Mouse (Mus musculus) adrenal gland, adult (tissue): ENCODE measurements around the gene Adcy7.

Experiments used
- DNase-seq, 2 experiments: peaks; one replicate each; pipeline ENCODE4 v3.0.0; 2022 to 2023; ENCODE audit warnings: low spot score in 1 of 2; ENCODE audit not compliant: inconsistent age in 2 of 2

Gene Adcy7

GRCm38 (mm10) chr8:88328689-88329088, 56.5 kb downstream of the Adcy7 start:
- no peak for DNase-seq

GRCm38 (mm10) chr8:88330816-88331215, 58.6 kb downstream of the Adcy7 start:
- no peak for DNase-seq

GRCm38 (mm10) chr8:88334384-88334783, 62.2 kb downstream of the Adcy7 start:
- no peak for DNase-seq

GRCm38 (mm10) chr8:88334975-88335374, 62.8 kb downstream of the Adcy7 start:
- no peak for DNase-seq

GRCm38 (mm10) chr8:88339221-88339620, 67.0 kb downstream of the Adcy7 start:
- no peak for DNase-seq

GRCm38 (mm10) chr8:88339887-88340695, 67.9 kb downstream of the Adcy7 start:
- no peak for DNase-seq

GRCm38 (mm10) chr8:88342026-88342425, 69.8 kb downstream of the Adcy7 start:
- DNase-seq: no peak

GRCm38 (mm10) chr8:88349046-88349445, 76.8 kb downstream of the Adcy7 start:
- DNase-seq: peak; percentile 37 to 70

- no peak for DNase-seq
These were observed 85.2 kb downstream of the Adcy7 start for GRCm38 (mm10) chr8:88357226-88357933.

GRCm38 (mm10) chr8:88357946-88358345, 85.7 kb downstream of the Adcy7 start:
- no peak for DNase-seq

- no peak for DNase-seq
These were observed 87.8 kb downstream of the Adcy7 start for GRCm38 (mm10) chr8:88359959-88360358.

- peak in 1 of 2 experiments; percentile 36 for DNase-seq
These were observed 89.0 kb downstream of the Adcy7 start for GRCm38 (mm10) chr8:88361044-88361707.

- DNase-seq: peak; percentile 87 to 95
These were observed 89.7 kb downstream of the Adcy7 start, which contains the start of gene Brd7 for GRCm38 (mm10) chr8:88361708-88362428. Gene Brd7 (minus strand): TSS chr8:88362194.

GRCm38 (mm10) chr8:88362446-88363150, 90.4 kb downstream of the Adcy7 start:
- DNase-seq: peak; percentile 52 to 70

- DNase-seq: peak; percentile 48 to 71
These were observed 97.0 kb downstream of the Adcy7 start for GRCm38 (mm10) chr8:88369221-88369620.

- no peak for DNase-seq
These were observed 97.6 kb downstream of the Adcy7 start for GRCm38 (mm10) chr8:88369805-88370204.

- no peak for DNase-seq
These were observed 99.3 kb downstream of the Adcy7 start for GRCm38 (mm10) chr8:88371522-88371921.

- DNase-seq: peak; percentile 72 to 80
These were observed 104.8 kb downstream of the Adcy7 start for GRCm38 (mm10) chr8:88376836-88377582.
